Mouse (Mus musculus) spleen, postnatal 14 days (tissue): ENCODE results near the gene Anp32a.

Experiments
- DNase-seq, 2 experiments: peaks; one replicate each; pipeline ENCODE4 v3.0.0; 2021 to 2022; ENCODE audit warnings: low spot score in 2 of 2

Gene Anp32a

DNA sequence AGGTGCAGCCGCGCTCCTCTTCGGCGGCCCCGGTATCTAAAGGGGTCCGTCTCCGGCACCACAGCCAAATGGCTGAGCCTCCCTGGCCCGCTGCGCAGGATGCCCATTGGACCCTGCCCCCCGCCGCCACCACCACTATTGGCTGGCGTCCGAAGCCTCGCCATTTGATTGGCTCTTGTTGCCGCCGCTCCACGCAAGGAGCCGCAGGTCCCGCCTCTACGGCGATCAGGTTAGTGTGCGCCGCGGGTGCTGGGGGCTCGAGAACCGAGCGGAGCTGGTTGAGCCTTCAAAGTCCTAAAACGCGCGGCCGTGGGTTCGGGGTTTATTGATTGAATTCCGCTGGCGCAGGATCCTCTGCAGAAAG is at the start of gene Anp32a:
TSS of gene Anp32a (plus strand) at position 171 of the 364 bp plus-strand sequence.
- peak; percentile 98 to 99 for DNase-seq

DNA sequence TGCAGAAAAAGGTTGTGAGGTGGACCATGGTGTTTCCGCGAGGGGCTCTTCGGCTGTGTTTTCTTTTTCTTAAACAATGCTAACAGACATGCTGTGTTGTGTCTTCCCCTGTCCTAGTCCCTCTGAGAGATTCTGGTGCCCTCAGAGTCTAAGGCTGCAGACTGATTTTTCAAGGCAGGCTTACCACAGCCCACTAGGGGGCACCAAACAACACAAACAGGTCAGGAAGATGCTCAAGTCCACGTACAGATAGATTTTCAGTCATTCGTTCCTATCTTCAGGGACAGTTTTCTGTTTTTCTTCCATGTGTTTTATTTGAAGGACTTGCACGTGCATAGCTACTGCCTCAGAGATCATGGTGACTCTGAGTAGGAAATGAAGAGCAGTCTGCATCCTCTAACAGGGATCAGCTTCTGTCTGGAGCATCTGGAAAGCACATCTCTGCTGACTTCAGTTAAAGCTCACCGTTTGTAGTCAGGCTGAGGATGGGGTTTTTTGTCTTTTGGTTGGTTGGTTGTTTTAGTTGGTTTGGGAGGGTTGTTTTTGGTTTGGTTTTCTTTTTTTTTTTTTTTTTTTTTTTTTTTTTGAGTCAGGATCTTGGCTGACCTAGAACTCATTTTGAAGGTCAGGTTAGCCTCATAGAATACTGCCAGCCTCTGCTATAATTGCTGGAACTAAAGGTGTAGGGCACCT is 45.9 kb upstream of the Anp32a start:
- peak; percentile 40 to 70 for DNase-seq

DNA sequence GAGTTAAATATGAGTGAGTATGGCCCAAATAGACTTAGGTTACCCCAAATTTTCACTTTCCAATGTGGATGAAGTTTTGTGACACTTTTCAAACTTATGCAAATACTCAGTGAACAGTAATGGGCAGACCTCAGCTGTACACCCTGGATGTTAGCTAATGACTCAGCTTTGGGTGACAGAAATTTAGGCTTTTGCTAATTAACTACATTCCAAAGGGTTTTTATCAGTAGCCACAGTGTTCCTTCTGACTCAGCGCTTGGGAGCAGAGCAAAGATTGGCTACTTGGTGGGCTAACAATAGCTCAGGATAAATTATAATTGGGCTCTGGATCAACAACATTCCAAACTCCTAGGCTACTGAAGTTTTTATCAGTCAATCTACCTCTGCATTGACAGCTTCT is 44.2 kb upstream of the Anp32a start:
- no peak for DNase-seq

DNA sequence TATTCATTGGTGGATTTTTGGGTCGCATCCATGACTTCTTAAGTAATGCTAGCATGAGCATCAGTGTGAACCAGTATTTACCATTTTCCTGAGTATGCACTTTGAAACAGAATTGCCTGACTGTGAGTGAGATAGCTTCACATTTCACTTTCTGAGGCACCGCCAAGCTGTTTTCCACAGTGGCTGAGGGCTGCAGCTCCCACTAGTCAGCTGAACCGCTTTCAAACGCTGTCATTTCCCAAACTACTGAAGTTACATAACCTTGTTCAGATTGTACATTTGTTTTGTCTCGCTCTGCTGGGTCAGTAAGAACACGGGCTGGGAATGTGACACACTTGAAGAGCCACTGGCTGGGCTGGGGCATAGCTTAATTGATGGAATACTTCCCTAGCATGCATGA is 25.5 kb upstream of the Anp32a start:
- no peak for DNase-seq

DNA sequence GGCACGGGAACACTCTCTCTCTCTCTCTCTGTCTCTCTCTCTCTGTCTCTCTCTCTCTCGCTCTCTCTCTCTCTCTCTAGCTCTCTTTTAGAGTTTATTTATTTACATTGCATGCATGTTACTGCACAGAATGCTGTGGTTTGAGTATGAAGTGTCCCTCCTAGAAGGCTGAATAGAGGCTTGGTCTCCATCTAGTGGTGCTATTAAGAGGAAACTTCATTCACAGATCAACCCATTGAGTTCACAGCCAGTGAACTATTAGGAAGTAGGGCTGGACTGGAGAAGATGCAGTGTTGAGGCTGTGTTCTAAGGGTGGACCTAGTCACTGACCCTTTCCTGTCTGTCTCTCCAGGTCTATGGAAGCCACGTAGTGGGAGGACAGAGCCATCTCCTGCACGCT is 22.4 kb upstream of the Anp32a start:
- DNase-seq: no peak

DNA sequence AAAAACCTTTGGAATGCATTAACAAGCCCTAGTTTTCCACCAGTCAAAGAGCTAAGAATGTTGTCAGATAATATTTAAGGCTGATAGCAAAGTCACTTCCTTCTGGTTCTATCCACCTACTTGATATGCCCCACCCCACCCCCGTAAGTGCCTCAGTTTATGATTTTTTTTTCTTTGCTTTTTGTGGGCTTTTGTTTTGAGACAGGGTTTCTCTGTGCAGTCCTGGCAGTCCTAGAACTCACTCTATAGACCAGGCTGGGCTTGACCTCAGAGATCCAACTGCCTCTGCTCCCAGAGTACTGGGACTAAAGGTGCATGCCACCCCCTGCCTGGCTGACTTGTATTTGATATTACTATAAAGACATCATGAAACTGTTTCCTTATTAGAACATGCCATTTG is 17.3 kb upstream of the Anp32a start:
- no peak for DNase-seq

DNA sequence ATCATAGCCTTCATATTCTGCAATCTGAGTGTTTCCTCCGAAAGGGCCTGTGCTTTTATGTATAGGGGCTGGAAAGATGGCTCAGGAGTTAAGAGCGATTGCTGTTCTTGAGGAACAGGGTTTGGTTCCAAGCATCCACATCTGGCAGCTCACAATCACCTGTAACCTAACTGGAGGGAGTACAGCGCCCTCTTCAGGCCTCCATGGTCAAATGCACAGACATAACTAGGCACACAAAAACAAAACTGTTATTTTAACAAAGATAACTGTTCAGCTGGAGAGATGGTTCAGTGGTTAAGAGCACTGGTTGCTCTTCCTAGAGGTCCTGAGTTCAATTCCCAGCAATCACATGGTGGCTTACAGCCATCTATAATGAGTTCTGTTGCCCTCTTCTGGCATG is 15.1 kb upstream of the Anp32a start:
- no peak for DNase-seq

DNA sequence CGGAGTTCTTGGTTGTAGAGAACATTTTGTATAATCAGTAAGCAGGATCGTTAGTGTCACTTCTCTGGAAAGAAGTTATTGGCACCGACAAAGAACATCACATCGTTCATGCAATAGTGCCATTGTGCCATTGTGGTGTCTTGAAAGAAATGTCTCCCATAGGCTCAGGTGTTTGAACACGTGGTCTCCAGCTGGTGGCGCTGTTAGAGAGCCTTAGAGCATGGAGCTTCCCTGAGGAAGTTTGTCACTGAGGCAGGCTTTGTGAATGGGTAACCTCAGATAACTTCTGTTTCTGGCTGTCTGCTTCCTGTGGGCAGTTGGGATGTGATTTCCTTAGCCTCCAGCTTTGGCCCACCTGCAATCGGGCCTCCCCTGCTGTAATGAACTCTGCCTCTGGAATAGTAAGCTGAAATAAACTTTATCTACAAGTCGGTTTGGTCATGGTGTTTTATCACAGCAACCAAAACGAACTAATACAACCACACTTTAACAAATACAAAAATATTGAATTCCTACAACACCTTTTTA is 6.7 kb upstream of the Anp32a start:
- DNase-seq: no peak

DNA sequence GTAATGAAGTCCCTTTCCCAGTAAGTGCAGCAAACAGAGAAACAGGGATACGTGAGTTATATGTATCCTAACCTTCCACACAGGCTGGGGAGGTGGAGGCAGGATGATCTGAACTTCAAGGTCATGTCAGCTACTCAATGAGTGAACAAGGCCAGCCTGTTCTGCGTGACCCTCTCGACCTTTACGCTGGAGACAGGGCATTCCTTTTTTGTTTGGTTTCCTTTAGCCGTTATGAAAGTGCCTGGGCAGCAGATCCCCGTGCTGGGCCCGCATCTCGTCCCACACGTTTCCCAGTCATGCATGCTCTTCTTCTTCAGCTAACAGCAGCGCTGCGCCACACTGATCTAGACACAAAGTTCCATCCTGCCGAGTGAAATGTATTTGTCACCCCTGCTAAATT is 5.7 kb upstream of the Anp32a start:
- DNase-seq: no peak

DNA sequence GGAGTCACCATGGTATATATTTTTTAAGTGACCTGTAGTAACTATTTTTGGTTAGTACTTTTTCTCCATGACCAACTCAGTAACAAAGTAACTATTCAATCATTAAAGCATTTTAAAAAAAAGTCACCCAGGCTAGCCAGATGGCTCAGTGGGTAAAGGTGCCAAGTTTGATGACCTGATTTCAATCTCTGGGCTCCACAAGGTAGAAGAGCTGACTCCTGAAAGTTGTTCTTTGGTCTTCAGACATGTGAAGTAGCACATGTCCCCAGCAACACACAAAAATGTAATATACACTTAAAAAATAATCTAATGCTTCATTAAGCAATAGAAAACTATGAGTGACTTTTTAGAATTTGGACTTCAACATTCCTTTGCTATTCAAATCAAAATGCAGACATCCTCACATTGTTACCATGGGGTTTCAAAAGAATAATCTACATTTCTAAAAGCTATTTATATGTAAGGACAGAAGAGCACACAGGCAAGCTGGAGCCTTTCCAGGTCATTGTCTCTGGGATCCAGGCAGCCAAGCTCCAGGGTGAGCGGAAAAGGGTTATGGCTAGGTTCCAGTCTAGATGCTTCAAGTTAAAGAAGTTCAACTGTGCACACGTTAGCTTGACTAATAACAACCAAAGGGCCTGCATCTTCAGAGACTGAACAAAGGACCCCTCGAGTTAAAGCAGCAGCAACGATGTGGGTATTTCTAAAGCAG is 3.0 kb upstream of the Anp32a start:
- DNase-seq: no peak

DNA sequence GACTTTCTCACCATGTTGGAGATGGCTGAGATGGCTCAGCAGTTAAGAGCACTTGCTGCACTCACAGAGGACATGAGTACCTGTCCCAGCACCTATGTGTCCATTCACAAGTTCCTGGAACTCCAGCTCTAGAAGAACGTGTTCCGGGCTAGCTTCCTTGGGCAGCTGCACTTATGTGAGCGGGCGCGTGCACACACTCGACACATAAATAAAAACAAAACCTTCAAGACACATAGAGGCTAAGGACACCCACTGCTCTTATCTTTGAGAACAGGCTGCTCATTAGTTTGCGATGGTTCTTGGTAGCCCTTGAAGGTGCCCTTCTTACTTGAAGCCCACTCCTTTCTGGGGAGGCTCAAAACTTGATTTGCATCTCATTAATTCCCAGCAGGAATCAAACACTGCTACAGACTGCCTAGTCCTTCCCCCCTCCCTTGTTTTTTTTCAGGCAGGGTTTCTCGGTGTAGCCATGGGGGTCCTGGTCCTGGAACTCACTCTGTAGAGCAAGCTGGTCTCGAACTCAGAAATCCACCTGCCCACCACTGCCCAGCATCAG is 2.4 kb upstream of the Anp32a start:
- DNase-seq: no peak

DNA sequence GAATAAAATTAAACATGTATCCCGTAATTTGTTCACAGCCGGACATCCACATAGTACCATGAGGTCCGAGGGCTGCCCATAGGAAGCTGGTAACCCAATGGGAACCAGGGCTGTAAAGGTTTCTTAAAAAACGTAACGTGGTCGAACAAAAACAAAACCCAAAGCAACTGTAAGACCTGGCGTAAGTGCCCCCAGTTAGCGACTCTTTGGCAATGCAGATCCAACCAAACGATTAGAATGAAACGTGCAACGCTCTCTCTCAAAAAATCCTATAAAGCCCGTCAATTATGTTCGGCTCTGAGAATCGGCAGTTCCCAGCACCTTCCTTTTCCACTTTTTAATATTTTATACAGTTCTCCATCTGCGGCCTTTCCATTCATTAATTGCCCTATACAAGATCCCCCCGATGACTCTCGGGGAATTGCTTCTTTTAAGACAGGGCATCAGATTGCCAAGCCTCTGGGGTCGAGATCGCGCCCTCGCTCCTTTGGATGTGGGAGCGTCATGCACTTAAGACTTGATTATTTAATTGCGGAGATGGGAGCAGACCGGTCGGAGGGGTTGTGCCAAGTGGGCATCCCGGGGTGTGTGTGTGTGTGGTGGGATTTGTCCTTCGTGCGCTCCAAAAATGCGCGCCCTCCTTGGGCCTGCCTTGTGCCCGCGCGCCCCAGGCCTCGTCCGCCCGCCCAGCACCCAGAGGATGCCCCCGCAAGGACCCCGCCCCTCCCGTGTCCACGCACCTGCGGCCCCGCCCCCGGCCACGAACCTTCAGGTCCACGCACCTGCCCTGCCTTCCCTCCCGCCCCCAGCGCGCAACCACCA is 581 bp upstream of the Anp32a start:
- DNase-seq: no peak

DNA sequence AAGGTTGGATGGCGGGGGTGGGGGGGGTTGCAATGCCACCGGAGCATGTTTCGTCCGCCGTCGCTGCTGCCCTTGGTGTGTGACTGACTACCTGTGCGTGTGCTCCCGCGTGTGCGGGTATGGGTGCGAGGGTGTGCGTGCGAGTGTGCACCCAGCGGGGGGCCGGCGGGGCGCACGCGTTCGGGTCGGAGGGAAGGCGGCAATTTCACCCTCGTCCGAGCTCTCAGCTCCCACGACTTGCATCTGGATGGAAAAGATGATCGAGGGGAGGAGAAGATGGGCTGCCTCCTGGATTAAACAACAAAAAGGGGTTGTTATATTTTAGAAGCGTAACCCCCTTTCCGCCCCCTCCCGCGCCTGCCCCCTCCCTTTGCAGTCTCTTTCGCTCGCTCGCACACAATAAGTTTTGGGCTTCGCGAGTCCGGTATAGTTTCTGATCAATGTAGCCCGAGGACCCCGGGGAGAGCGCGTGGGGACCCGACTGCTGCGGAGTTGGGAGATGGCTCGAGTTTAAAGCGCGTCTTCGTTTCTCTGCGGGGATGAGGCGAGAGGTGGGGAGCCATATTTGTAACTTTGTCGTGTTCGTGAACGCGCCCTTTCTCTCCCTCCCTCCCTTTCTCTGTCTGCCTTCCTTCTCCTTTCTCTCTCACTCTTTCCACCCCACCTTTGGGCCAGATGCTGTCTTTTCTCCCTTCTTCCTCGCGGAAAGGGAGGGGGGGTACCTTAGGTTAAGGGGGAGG is 778 bp downstream of the Anp32a start:
- DNase-seq: peak; percentile 18 to 33

DNA sequence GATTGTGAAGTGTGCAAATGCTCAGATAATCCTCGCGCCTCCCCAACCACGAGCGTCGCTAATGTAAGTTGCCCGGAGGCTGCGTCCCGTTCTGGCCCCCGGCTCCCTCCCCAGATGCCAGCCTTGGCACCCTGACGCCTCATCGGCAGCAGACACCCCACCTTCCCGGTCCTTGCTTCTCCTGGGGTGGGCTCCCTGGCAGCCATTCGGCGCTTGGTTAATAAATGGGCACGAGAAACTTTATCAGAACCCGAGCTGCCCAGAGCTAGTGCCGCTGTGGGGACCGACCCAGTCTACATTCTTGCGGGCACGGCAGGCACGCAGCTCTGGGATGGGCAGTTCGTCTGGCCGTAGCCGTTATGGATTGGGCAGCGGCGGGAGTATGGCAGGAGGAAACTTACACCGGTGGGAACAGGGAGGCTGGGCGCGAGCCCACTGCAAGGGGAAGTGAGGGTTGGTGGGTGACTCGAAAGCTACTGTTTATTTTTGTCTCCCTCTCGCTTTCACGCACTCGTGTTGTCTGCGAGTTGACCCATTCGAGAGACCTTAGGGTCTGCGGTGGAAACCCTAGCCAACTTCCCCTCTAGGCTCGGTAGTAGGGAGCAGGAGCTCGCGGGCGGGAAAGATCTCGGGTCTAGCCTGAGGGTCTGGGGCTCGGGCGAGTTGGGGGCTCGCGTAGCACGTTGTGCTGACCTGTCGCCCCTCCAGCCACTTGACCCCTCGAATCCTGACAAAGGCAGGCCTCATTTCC is 1.5 kb downstream of the Anp32a start:
- peak; percentile 33 to 37 for DNase-seq

DNA sequence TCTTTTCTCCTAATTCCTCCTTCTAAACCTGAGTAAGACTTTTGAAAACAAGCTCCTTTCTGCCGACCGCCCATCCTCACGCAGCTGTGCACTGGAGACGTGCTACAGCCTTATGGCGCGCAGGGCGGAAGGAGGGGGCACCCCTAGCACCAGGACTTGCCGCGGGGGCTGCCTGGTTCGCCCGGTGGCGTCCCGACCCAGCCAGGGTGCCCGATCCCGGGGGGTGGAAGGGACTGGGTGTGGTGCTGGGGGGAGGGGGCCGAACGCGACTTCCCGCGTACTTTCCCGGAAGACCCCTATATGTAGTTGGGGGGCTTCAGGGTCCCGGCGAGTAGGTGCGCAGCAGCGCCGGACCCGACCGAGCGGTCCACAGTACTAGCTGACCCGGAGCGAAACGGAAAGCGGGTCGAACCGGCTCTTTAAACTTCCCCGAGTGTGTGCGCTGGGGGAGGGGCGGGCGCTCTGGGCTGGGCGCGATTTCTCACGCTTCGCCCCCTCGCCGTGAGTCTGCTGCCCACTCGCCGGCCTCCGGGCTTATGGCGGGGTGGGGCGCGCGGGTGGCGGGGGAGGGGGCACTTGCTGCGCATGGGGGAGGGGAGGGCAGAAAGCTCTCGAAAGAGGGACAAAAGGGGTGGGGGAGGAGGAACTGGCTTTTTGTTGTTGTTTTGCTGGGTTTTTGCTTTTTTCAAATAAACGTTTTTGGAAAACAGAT is 2.3 kb downstream of the Anp32a start:
- DNase-seq: peak; percentile 48 to 65

DNA sequence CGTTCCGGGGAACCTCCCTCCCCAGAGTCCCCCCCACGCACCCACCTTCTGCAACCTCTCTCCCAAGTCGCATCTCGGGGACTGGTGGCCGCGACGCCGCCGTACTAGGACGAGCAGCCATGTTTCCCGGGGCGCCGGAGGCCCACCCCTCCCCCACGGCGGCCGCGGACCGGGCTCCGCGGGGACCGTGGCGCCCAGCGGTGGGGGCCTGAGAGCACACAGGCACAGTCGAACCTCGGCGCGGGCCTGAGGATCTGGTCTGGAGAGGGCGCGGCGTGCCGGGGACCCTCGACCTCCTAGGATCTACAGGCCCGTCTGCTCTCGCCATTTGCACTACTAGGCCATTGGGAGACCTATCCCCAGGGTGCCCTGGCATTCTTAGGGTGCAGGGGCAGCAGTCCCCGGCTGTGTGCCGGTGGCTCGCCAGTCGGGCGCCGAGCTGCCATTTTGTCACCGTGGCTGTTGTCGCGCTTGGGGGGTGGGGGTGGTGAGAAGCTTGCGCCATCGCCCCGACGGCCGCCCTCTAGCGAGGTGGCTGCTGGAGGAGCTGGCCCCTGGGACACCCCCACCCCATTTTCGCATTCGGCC is 2.9 kb downstream of the Anp32a start:
- peak; percentile 33 to 54 for DNase-seq

DNA sequence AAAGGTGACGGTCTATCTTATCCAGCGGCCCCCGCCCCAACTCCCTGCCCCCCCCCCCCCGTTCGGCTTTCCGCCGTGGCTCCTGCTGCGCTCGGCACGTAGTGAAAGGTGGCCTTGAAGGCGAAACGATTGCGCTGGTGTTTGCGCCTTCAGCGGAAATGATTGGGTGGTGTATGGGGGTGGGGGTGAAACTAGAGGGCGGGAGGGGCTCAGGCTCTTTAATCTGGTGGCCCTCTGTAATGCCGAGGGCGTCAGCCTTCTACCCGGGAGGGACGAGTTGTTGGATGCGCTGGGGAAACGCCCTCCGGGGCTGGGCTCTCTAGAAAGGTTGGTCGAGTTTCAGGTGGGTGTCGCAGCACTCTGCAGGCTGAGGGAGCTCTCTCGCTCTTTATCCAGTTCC is 3.5 kb downstream of the Anp32a start:
- peak; percentile 42 to 60 for DNase-seq

DNA sequence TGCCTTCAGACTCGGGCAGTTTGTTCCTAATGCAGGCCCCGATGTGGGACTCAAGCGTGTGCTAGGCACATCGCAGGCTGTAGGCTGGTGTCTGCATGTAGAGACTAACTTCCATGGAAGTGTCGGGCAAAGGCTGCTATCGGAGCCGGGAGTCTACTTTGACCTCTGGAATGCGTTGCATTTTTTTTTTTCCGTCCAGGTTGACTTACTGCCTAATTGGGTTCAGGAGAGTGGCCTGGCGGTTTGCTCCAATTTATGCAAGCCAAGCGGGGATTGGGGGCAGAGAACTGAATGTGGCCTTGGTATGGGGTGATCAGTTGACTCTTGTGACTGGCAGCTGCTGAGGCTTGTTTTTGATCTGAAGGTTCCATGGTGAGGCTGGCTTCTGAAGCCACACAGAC is 4.0 kb downstream of the Anp32a start:
- no peak for DNase-seq

DNA sequence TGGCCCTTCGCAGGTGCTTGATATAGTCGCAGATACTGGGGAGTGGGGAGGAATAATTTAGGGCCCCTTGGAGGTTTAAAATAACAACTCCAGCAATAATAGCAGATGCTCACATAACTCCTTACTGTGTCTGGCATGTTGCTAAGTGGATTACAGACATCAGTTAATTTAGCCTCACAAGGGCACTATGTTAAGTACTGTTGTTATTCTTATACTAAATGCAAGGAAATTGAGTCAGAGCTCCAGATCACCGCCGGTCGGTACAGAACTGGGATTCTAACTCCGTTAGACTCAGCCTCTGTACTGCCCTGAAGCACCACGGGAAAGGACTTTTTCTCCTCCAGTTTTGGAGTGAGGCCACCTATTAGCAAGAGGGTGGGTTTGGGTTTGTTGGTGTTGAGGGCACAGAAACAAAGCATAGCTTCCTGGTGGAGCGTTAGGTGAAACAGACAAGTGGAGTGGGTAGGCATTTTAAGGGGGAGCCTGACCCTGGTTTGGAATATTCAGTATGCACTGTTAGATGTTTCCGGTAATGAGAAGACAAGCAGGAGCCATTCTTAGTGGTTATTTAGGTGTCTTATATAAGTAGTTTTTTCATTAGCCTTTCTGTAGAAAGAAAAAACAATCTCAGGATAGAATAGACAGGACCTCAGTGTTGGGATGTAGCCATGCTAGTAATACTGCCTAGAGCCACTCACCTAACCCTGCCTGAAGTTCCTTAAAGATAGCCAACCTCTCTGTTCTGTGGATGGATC is 4.7 kb downstream of the Anp32a start:
- DNase-seq: no peak
